Mouse (Mus musculus) embryonic stem cell, embryonic (primary cell): ENCODE measurements at regions not wholly inside any gene's neighbourhood (a gene's known extent, or its start where the extent isn't known, plus 50 kb on each side); places are given as distances from the start of the nearest gene placed in this dataset.

ENCODE experiments used
- CTCF ChIA-PET, 4 experiments: fragments of 300-600 bp in 2 of 4; fragments of 350-600 bp in 2 of 4; sonication (Branson Sonifier 250); formaldehyde crosslinking; loops; one replicate each; lab custom pipeline; 2022; ENCODE audit warnings: inconsistent platforms in 2 of 4; lab: Charles Lee
- POLR2A ChIA-PET, 4 experiments: fragments of 300-600 bp in 2 of 4; fragments of 350-600 bp in 2 of 4; sonication (Branson Sonifier 250); formaldehyde crosslinking; loops; one replicate each; lab custom pipeline; 2022; ENCODE audit warnings: antibody characterized with exemption in 4 of 4, inconsistent platforms in 1 of 4; lab: Charles Lee

DNA sequence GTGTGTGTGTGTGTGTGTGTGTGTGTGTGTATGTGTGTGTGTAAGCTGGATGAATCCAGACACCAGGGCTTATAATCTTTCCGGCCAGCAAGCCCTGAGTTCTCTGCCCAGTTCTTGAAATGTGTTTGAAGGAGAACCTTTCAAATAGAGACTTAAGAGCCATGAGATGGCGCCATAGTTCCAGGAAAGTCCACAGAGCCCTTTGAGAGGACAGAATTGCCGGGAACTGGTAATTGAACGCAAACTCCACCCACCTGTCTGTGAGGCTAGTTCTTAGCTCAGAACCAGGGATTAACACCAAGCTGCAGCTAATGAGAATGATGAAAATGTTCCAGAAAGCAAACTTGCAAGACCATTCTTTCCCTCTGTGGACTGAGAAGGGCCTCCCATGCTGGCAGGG, 72.2 kb downstream of the Trim42 start:
- CTCF ChIA-PET, result interaction anchor here in 3 of 4 experiments (0.7 to 1.2 kb wide), 9 partner anchors 10 to 733 kb away, joined by 3 to 6 read pairs (median 4); no protein-coding TSS in a partner anchor
- POLR2A ChIA-PET, result interaction anchor here in 1 of 4 experiments (0.5 kb wide), 1 partner anchor 710 kb away, joined by 4 read pairs; no protein-coding TSS in a partner anchor

DNA sequence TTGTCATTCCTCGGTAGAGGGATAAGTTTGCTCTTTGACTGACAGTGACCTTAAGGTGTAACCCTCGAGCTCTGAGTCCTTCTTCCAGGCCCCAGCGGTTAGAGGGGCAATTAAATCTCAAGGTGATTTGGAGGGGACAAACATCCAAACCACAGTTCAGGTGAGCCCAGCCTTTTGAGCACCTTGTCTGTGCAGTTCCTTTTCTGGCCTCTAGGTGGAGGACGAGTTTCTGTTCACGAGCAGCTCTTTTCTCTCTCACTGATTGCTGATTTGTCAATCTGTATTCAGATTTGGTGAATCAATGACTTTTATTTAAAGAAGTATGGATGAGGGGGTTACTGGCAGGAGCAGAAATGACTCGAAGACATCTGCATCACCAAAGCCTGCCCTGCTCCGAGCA, 74.0 kb downstream of the Trim42 start:
- POLR2A ChIA-PET, result interaction anchor here in 1 of 4 experiments (0.6 kb wide), 1 partner anchor 1154 kb away, joined by 3 read pairs; no protein-coding TSS in a partner anchor
- CTCF ChIA-PET, result interaction anchor here (0.6 to 1.6 kb wide), 35 partner anchors 9 to 1243 kb away, joined by 3 to 9 read pairs (median 4); partner anchors contain the start of gene Clstn2 (in 1 of the 4)

DNA sequence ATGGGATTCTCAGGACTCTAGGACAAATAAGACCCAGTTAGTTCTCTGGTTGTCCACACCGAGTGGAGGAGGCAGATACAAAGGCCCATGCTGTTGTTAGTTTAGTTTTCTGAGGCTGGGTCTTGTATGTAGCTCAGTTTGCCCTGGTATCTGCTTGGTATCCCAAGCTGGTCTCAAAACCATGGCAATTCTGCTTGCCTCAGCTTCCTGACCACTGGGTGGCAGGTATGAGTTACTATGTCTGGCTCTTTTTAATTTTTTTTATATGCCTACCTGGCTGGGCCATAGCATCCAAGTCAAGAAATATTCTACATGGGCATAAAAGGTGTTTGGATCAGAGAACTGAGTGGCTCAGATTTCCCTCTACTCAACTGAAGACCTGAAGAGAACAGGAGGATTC, 77.9 kb downstream of the Trim42 start:
- ChIA-PET POLR2A (no interaction called here), CTCF (interaction anchor here in 2 of 4 experiments (0.5 to 1.1 kb wide), 2 partner anchors 8 to 19 kb away, joined by 3 read pairs; no protein-coding TSS in a partner anchor)

DNA sequence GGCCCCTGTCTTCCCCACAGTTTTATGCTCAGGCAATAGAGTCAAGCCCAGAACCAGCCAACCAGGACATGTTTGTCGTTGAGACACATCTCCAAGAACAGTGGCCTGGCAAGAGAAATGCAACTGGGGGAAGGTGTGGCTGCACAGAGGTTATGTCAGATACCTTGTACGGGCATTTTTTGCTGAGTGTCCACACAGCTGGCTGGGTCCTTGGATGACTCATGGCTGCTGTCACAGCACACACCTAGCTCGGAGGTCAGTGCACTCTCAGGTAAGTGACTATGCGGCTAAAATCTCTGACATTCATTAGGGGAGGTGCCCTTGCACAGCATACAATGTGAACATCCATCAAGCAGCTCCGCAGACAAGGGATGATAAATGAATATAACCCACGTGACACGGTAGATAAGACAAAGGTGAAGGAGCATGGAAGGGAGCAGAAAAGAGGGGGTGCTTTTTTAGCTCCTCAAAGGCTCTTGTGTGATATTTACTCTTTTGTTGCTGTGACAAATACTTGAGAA, 85.4 kb downstream of the Trim42 start:
- ChIA-PET POLR2A (interaction anchor here in 1 of 4 experiments (0.7 kb wide), 1 partner anchor 9 kb away, joined by 3 read pairs; no protein-coding TSS in a partner anchor), CTCF (interaction anchor here in 3 of 4 experiments (0.7 to 1.4 kb wide), 4 partner anchors 11 to 12 kb away, joined by 3 to 6 read pairs (median 4); no protein-coding TSS in a partner anchor)

DNA sequence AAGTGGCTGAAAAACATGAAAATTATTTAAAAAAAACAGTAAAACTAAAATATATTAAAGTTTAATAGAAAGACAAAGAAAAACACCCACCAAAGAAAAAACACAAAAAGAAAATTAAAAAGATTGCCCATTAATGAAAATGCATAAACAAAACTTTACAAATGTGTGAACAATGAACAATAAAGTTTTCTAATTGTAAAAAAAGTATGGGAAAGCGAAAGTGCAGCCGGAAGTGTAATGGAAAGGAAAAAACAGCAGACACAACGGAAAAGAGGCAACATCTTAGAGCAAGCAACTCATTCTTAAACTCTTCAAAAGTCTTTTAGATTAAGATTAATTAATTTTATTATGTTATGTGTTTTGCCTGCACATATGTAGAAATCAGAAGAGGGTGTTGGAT, 87.7 kb downstream of the Trim42 start:
- ChIA-PET CTCF (interaction anchor here in 1 of 4 experiments (1.0 kb wide), 1 partner anchor 33 kb away, joined by 3 read pairs; no protein-coding TSS in a partner anchor), POLR2A (no interaction called here)

DNA sequence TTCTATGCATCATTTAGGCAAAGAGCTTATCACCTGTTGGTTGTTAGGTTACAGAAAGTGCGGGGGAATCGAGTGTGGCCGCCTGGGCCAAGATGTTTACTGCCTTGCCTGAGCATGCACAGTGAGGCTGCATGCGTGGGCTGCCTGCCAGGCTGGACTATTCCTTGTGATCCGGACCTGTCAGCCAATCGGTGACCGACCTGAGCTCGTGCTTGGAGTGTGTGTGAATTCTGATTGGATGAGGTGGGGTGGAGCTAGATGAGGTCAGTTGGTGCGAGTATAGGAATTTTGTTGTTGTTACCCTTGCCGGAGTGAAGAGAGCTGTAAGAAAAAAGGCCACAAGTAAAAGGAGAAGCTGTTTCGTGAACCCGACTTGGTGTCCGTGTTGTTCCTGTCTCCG, 94.3 kb downstream of the Trim42 start:
- ChIA-PET CTCF (interaction anchor here in 2 of 4 experiments (1.1 to 1.3 kb wide), 2 partner anchors 21 to 30 kb away, joined by 3 to 5 read pairs; no protein-coding TSS in a partner anchor), POLR2A (interaction anchor here in 1 of 4 experiments (0.7 to 1.0 kb wide), 2 partner anchors 9 to 171 kb away, joined by 3 read pairs; no protein-coding TSS in a partner anchor)

DNA sequence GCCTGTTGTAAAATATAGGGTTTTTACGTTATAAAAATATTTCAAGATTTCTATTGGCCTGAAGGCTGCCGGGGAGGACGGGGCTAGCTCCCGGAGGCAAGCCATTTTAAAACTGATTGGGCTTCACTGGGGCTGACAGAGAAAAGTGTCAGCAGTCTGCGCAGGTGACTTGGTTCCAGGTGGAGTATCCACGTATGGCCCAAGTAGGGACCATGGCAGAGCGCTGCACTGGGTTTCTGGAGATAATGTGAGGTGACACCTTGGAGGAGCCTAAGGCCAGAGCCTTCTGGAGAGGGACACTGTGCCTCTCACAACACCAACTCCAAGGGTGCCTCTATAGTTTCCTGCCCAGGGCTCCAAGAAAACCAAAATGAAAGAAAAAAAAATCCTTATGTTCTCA, 95.9 kb downstream of the Trim42 start:
- ChIA-PET CTCF (no interaction called here), POLR2A (no interaction called here)

DNA sequence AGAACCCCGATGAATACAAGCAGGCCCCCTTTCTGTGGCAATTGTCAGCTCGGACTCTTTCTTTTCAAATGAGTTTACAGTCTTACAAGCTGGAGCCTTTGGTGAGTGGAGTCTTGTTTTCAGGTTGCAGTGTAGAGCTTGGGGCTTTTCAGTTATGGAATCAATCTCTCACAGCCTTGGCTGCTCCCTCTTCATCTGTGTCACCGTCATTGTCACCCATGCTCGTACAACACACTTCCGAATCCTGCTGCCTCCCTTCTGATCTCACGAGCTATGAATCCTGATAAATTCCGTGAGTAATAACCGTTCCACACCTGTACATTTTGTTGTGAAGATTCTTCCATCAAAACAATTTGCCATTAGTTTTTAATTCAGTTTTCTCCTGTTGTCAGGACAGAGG, 97.7 kb downstream of the Trim42 start:
- ChIA-PET CTCF (no interaction called here), POLR2A (interaction anchor here in 1 of 4 experiments (0.5 kb wide), 1 partner anchor 489 kb away, joined by 6 read pairs; no protein-coding TSS in a partner anchor)

DNA sequence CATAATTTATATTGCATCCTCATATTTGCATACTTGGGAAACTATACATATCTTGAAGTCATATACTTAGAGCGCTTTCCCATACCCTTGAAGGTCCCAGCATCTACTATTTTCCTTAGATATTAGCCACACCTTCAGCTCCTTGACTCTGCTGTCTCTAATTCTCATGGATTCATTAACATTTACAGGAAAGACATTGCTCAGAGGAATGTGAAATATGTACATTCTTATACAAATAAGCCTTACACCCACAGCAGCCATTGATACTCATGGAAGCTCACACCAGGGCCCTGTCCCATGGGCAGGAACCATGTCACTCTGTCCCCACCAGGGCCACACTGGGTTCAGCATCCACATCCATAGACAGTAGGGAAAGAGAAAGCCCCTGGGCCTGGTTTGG, 122.1 kb downstream of the Trim42 start:
- CTCF ChIA-PET, result interaction anchor here in 1 of 4 experiments (2.6 kb wide), 1 partner anchor 48 kb away, joined by 6 read pairs; no protein-coding TSS in a partner anchor
- POLR2A ChIA-PET, result interaction anchor here in 1 of 4 experiments (0.6 kb wide), 1 partner anchor 163 kb away, joined by 3 read pairs; no protein-coding TSS in a partner anchor

DNA sequence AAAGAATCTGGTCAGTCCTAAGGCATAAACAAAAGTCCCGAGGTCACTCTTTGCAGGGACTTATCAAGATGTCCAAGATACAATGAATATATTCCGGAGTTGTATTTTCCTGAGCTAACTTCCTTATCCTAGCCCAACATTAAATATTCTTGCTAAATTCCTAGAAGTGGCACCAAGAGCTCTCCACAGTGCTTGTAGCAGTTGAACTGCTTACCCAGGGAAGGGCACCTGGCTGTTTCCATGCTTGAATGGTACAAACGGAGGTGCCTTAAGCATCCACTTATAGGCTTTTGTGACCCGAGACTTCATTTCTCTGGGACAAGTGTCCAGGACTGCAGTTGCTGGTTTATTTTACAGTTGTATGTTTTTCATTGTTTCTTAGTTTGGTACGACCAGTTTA, 115.1 kb upstream of the Slc25a36 start:
- CTCF ChIA-PET, result no interaction called here
- POLR2A ChIA-PET, result no interaction called here

DNA sequence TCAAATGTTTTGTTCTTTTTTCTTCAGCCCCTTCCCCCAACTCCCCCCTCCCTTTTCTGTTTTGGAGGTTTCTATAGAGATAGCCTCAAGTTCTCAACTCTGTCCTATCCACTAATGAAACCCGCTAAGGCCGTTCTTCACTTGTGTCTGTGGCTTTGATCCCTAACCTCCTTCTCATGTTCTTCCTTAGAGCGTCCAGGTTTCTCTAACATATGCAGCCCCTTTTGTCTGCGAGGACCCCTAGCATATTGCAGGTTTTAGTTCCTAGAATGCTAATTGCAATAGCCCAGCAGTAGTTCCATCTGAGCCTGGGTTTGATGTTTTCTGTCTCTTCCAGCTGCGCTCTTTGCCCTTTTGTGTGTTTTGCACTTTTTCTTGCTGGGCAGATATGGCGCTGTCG, 113.6 kb upstream of the Slc25a36 start:
- ChIA-PET POLR2A (interaction anchor here in 1 of 4 experiments (0.7 kb wide), 1 partner anchor 100 kb away, joined by 3 read pairs; no protein-coding TSS in a partner anchor), CTCF (no interaction called here)

DNA sequence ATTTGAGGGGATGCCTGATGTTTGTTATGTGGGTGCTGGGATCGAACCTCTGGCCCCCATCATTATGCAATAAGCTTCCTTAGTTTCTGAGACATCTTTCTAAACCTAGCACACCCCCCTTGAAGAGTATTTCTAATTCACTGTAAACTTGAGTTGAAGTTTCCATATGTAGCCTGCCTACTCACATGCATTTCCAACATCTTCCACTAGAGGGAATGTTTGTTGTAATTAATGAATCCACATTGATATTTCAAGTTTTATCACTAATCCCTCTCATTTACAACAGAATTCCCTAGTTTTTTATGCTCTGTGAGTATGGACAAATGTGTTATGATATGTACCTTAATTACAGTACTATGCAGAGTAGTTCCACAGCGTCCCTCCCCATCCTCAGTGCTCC, 103.8 kb upstream of the Slc25a36 start:
- CTCF ChIA-PET, result interaction anchor here in 1 of 4 experiments (0.6 kb wide), 1 partner anchor 213 kb away, joined by 3 read pairs; no protein-coding TSS in a partner anchor
- POLR2A ChIA-PET, result no interaction called here

DNA sequence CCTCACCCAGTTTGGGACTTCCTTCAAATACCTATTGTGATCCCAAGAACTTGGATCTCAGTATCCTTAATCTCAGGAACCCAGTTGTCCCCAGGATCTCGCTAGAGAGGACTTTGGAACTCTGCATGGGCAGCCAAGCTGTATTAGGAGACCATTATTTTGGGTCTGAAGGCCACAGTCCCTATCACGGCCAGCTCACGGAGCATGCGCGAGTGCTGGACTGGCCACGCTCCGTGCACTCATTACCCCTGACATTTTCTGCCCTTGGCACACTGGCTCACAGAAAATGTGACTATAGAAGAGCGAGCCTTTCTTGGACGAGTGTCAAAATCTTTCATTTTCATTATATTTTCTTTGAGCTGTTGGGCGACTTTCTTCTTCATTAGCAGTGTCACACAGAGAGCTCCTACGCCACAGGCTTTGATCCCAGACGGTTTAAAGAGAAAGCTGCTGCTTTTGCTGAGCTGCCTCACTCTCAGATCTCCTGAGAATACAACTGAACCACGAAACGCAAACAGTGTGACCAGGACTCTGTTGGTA, 79.4 kb upstream of the Slc25a36 start:
- ChIA-PET POLR2A (interaction anchor here in 1 of 4 experiments (0.6 kb wide), 1 partner anchor 12 kb away, joined by 3 read pairs; no protein-coding TSS in a partner anchor), CTCF (interaction anchor here in 1 of 4 experiments (0.7 to 1.1 kb wide), 2 partner anchors 19 to 106 kb away, joined by 3 to 4 read pairs; no protein-coding TSS in a partner anchor)

DNA sequence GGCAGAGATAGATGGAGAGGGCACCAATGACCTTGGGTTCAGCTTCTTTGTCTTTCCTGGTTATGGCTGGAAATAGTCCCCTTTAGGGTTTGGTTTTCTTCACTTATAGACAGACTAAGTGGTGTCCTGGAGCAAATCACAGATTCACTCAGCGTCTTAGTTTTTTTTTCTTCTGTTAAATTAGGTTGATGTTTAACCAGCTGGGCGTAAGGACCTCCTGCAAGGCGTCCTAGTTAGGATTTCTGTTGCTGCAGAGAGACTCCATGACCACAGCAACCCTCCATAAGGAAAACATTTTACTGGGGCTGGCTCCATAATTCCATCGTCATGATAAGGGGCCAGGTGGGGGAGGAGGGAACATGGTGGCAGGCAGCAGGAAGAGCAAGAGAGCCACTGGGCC, 78.7 kb upstream of the Slc25a36 start:
- ChIA-PET CTCF (no interaction called here), POLR2A (no interaction called here)

DNA sequence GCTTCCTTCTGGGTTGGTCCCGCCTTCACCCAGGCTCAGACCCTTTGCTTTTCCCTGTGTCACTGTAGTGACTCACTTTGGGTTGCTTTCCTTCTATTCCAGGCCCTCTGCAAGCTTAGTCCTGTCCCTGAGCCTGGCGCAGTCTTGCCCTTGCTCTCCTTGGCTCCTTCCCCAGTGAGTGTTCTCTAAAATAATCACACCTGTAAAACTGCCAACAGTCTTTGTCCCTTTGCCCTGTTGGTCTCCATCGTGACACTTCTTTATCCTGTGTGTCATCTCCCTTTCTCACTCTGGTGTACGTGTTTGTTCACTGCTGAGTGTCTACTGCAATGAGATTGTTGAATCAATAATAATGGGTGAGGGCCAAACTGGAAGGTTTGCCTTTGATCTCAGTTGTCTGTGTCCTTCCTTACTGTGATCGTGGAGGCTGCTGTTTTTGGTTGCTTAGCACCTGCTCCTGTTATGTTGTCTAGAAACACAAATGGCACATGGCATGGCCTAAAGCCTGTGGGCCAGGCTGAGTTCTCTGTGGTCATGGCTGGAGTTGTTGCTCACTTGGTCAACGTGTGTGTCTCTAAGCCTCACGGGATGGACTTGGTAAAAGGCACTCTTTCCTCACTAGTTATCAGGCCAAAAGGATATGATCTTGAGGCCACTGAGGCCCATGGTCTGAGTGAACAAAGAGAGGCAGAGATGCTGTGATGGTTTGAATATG, 77.8 kb upstream of the Slc25a36 start:
- ChIA-PET POLR2A (no interaction called here), CTCF (interaction anchor here in 1 of 4 experiments (1.1 kb wide), 1 partner anchor 17 kb away, joined by 3 read pairs; no protein-coding TSS in a partner anchor)

DNA sequence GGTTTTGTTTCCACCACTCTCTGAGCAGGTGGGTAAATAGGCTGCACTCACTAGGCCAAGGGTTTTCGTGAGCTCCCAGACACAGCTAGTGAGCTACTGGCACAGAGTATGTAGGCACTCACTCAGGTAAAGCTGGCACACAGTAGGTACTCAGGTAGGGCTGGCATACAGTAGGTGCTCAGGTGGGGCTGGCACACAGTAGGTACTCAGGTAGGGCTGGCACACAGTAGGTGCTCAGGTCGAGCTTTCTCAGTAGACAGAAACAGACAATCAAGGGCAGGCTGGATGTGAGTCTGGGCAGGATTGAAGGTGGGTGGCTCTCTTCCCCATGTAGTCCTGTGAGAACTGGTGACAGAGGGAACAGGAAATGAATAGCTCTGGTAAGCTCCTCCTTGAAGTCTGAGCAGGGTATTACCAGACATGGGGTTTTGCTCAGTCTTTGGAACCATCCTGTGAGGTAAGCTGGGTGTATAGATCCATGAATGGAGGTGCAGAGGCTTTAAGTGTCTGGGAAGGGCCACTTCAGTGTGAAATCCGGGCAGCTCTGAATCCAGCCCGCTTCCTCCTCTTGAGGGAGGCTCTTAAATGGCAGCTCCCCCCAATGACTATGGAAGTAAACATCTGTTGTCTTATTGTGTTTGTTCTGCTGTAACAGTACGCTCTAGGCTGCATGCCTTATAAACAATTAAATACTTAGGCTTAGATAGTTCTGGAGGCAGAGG, 62.4 kb upstream of the Slc25a36 start:
- CTCF ChIA-PET, result interaction anchor here (0.5 to 1.8 kb wide), 13 partner anchors 93 to 950 kb away, joined by 3 to 9 read pairs (median 4); no protein-coding TSS in a partner anchor
- POLR2A ChIA-PET, result interaction anchor here in 3 of 4 experiments (0.5 to 0.9 kb wide), 3 partner anchors 63 to 1360 kb away, joined by 3 to 4 read pairs (median 3); partner anchors contain the start of gene Slc25a36 (in 1 of the 3)

DNA sequence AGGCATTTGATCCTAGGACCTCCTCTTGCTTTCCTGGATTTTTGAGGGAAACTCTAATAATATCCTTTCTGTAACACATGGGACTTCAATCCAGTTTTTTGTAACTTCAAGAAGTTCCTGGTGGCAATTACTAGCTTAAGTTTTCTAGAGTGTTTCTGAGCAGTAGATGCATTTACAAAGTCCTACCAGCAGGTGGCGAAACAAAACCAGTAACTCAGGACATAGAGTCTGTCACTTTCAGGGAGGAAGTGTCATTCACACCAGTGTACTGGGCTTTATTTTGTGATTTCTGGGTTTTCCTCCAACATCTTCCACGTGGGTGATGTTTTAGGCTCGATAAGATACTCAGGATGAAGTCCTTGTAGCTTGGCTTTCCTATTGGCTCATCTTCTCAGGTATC, 61.1 kb upstream of the Slc25a36 start:
- ChIA-PET POLR2A (interaction anchor here in 2 of 4 experiments (0.8 to 1.7 kb wide), 6 partner anchors 10 to 69 kb away, joined by 3 to 6 read pairs (median 4); partner anchors contain the start of gene Slc25a36 (in 2 of the 2)), CTCF (interaction anchor here (0.5 to 2.1 kb wide), 53 partner anchors 8 to 1467 kb away, joined by 3 to 13 read pairs (median 4); partner anchors contain the start of gene Clstn2 (in 1 of the 4))
